Mouse (Mus musculus) lung, adult 2 months (tissue): Measurements from ENCODE around the gene Ecsit.

Source experiments
- CTCF ChIP-seq: fragments of 200-500 bp; IDR thresholded peaks from 2 replicates; pipeline ENCODE4 v1.5.1; 2011; ENCODE audit warnings: mild to moderate bottlenecking, low read length, control low read depth; ENCODE audit not compliant: insufficient read depth
- POLR2A ChIP-seq: fragments of 200-500 bp; IDR thresholded peaks from 2 replicates; pipeline ENCODE4 v1.6.1; 2011; ENCODE audit warnings: low read depth, mild to moderate bottlenecking, control low read depth, low read length, borderline replicate concordance; ENCODE audit errors: extremely low read depth

DNA sequence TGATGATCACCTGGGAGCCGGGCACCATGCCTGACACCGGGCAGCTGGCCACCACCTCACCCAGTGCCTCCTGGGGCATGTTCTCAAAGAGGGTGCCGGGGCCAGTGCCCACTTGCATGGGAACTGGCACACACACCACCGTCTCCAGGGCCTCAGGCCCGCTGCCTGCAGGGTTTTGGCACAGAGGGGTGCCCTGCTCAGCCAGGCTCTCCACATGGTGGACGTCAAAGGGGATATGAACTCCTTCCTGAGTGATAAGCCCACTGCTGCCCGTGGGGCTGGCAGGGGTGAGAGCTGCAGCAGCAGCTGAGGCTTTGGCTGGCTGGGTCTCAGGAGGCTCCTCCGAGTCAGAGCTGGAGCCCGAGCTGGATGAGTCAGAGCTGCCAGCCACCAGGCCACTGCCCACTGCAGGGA lies 27.2 kb downstream of the Ecsit start:
- TF ChIP-seq CTCF = no peak
- TF ChIP-seq POLR2A = no peak
